Mouse (Mus musculus) liver, embryonic 18 days (tissue): ENCODE data around the gene Kcnip2. TPM values are rescaled to one million over a fixed set of nuclear protein-coding genes. Genes with fewer than 3 reads are reported as not detected.

Experiments
- polyA plus RNA-seq: library from polyadenylated mRNA; depleted of rRNA; stranded (reverse); fragments of >200 nt; gene quantifications from 2 replicates; pipeline ENCODE4 v1.2.3, GENCODE M21; 2012; rRNA removed

Kcnip2 gene
- polyA plus RNA-seq, result 0.48 and 0.52 TPM in 2 replicates

GRCm38 (mm10) chr19:45815831-45816405 is at the start of gene Kcnip2:
TSS of gene Kcnip2 (minus strand) at chr19:45816061.

GRCm38 (mm10) chr19:45783181-45783932 is 32.5 kb downstream of the Kcnip2 start, which contains the start of gene Mgea5:
TSS of gene Mgea5 (minus strand) at chr19:45783837.

GRCm38 (mm10) chr19:45749243-45750043 is 66.4 kb downstream of the Kcnip2 start, which contains the start of gene Npm3:
TSS of gene Npm3 (minus strand) at chr19:45749591.

GRCm38 (mm10) chr19:45742218-45742983 is 73.5 kb downstream of the Kcnip2 start, which contains the start of gene Fgf8:
TSS of gene Fgf8 (minus strand) at chr19:45742915.

Other genes starting within 250 kb of the Kcnip2 start
- gene Fbxw4, start 155.7 kb downstream of the Kcnip2 start, polyA plus RNA-seq, result 12.5 and 14.6 TPM in 2 replicates
- gene Fgf8, start 73.1 kb downstream of the Kcnip2 start, polyA plus RNA-seq, result 0.05 TPM in 1 of 2 replicates, not detected in the other
- 37.0 and 37.3 TPM in 2 replicates for gene Npm3, start 66.5 kb downstream of the Kcnip2 start, polyA plus RNA-seq
- gene Mgea5, start 32.2 kb downstream of the Kcnip2 start, polyA plus RNA-seq, result 26.6 and 28.4 TPM in 2 replicates
- gene Armh3, start 182.4 kb upstream of the Kcnip2 start, polyA plus RNA-seq, result 2.3 and 2.9 TPM in 2 replicates
- gene Hps6, start 187.4 kb upstream of the Kcnip2 start, polyA plus RNA-seq, result 1.5 and 1.8 TPM in 2 replicates
- 9.0 and 10.0 TPM in 2 replicates for gene Pprc1, start 228.8 kb upstream of the Kcnip2 start, polyA plus RNA-seq
- 81.3 and 103 TPM in 2 replicates for gene Ldb1, start 229.2 kb upstream of the Kcnip2 start, polyA plus RNA-seq